Mouse (Mus musculus) megakaryocyte-erythroid progenitor cell, adult 5-6 weeks (primary cell): ENCODE data around the gene Hsp90ab1. TPM values are rescaled to one million over a fixed set of nuclear protein-coding genes. Genes with fewer than 3 reads are reported as not detected.
A peak's percentile ranks its signal among the peaks of the same experiment; 100 is the strongest.

ENCODE experiments used
- ATAC-seq: replicated peaks from 2 replicates; pipeline ENCODE4 v1.8.0; 2016; ENCODE audit warnings: mild to moderate bottlenecking, inconsistent platforms; ENCODE audit not compliant: severe bottlenecking, poor library complexity, low FRiP score, low TSS enrichment
- total RNA-seq, 2 experiments: library from RNA; stranded (forward) in 1 of 2; stranded (reverse) in 1 of 2; fragments of 200-1000, 215-1000 nt in 1 of 2; fragments of >200 nt in 1 of 2; fragmentation: Nextera tagmentation in 1 of 2; gene quantifications; 2 replicates each; pipeline ENCODE4 v1.2.3; 2014 to 2017

Hsp90ab1 gene
- total RNA-seq, 2 experiments from 2014 or later, result 1,847 to 3,319 TPM

GRCm38 (mm10) chr17:45582715-45583355 lies 9.8 kb upstream of the Hsp90ab1 start:
- ATAC-seq, result no peak

- peak; percentile 38 for ATAC-seq
These were observed 9.1 kb upstream of the Hsp90ab1 start for GRCm38 (mm10) chr17:45582188-45582587.

DNA sequence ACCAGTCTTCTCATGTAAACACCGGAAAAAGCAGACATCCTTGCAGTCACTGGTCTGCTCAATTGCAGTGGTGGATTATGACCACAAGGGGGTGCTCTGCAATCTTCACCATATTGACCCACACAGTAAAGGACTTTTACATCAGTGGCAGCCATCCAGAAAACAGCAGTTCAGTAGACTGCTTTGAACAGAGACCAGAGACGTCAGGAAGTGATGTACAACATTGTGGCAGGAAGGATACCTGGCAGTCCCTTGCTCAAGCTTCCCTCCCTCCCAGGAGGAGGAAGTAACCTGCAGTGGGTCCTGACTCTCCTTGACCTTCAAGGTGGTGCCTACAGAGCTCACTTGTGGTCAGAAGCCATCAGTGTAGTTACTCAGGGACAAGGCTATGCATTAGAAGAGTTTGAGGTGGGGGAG lies 8.5 kb upstream of the Hsp90ab1 start:
- peak; percentile 42 for ATAC-seq

- no peak for ATAC-seq
These were observed 7.9 kb upstream of the Hsp90ab1 start for GRCm38 (mm10) chr17:45580958-45581477.

DNA sequence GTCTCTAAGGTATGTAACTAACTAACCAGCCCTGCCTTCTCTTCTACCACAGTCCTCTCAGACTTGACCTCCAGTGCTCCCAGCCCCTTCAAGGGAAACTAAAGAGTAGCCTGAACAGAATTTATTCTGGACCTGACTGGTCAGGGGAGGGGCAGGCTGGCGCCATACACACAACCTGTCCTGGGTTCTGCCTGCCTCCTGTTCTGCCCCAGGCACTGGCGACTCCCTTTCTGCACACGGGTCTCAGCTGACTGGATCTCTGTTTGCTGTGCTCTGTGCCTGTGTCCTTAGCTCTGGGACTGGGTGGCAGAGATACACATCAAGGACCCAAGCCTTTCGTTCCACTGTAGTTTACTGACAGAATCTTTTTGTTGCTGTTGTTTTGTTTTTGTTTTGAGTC lies 6.5 kb upstream of the Hsp90ab1 start:
- ATAC-seq, result no peak

GRCm38 (mm10) chr17:45578843-45579242 lies 5.8 kb upstream of the Hsp90ab1 start:
- no peak for ATAC-seq

DNA sequence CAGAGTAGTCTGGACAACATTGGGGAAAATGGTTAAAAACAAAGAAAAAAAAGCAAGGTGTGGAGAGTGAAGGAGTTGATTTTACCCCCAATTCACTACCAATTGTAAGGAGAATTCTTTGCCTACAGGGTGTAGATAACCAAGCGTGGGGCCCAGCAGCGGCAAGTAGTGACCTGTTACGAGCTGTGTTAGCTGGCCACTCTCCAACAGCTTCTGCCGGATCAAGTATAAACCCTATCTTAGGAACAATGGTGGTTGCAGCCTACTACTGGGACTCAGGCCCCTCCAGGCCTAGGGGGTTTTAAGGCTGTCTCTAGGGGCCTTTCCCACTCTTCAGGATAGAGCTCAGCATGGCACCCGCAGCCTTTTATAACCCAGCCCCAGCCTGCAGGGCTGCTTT lies 5.2 kb upstream of the Hsp90ab1 start:
- peak; percentile 23 for ATAC-seq

- no peak for ATAC-seq
These were observed 2.2 kb upstream of the Hsp90ab1 start for GRCm38 (mm10) chr17:45575123-45575897.

DNA sequence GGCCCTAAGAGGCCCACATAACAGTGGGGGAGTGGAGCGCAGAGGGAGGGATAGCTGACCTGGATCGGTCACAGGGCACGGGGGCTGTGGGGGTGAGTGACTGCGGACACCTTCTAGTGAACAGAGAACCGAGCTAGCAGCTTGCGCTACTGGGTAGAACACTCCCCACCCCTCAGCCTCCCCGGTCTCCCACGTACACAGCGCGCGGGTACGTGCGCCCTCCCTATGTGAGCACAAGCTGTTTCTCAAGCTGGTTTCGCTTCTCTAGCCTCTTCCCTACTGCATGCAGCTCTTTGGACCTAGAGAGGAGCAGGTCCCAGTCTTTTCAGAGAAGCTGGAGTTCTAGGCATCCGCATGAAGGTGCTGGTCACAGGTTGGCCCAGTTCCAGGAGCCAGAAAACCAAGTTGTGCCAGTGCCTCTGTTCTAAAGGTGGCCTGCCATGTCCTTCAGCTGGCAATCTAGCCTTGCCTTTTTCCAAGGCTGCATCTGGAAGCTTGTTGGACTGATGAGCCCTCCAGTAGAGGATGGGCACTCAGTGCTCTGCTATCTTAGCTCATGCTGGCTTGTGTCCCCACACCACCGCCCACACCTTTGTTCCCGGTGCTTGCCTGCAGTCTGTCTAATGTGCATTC lies 1.2 kb upstream of the Hsp90ab1 start:
- peak; percentile 20 for ATAC-seq

- ATAC-seq, result peak; percentile 39
These were observed 681 bp upstream of the Hsp90ab1 start for GRCm38 (mm10) chr17:45573780-45574123.

GRCm38 (mm10) chr17:45572103-45573086 lies 676 bp downstream of the Hsp90ab1 start:
- peak; percentile 20 for ATAC-seq

- no peak for ATAC-seq
These were observed 3.1 kb downstream of the Hsp90ab1 start for GRCm38 (mm10) chr17:45569999-45570398.

- no peak for ATAC-seq
These were observed 4.1 kb downstream of the Hsp90ab1 start for GRCm38 (mm10) chr17:45568990-45569389.

DNA sequence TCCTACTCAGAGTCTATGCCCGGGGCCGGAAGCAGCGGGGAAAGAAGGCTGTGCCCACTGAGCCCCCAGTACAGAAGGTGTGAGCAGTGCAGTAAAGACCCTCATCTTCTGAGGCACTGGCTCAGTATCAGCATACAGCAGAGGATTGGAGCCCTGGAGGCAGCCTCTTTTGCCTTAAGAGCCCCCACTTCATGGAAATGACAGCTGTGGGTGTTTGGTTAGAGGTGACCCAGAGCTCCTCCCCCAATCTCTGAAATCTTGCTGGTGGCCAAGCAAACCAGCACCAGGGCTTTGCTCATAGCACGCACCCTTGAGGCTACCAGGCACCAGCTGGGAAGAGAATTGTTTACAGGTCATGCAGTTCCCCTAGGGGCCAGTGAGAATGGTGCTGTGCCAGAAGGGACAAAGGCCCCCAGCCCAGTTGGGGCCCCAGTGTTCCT lies 5.9 kb downstream of the Hsp90ab1 start:
- ATAC-seq, result peak; percentile 5; the same call in 1 of the 2 replicates

DNA sequence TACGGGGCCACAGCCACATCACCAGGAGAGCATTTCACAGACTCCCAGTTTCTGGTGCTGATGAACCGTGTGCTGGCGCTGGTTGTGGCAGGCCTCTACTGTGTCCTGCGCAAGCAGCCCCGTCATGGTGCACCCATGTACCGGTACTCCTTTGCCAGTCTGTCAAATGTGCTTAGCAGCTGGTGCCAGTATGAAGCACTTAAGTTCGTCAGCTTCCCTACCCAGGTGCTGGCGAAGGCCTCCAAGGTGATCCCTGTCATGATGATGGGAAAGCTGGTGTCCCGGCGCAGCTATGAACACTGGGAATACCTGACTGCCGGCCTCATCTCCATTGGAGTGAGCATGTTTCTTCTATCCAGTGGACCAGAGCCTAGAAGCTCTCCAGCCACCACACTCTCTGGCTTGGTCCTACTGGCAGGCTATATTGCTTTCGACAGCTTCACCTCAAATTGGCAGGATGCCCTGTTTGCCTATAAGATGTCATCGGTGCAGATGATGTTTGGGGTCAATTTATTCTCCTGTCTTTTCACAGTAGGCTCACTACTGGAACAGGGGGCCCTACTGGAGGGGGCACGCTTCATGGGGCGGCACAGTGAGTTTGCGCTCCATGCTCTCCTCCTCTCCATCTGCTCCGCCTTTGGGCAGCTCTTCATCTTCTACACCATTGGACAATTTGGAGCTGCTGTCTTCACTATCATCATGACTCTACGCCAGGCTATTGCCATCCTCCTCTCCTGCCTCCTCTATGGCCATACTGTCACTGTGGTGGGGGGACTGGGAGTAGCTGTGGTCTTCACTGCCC lies 6.5 kb downstream of the Hsp90ab1 start:
- peak; percentile 19 for ATAC-seq

GRCm38 (mm10) chr17:45566031-45566359 lies 7.1 kb downstream of the Hsp90ab1 start:
- ATAC-seq, result no peak; the same call in 1 of the 2 replicates

DNA sequence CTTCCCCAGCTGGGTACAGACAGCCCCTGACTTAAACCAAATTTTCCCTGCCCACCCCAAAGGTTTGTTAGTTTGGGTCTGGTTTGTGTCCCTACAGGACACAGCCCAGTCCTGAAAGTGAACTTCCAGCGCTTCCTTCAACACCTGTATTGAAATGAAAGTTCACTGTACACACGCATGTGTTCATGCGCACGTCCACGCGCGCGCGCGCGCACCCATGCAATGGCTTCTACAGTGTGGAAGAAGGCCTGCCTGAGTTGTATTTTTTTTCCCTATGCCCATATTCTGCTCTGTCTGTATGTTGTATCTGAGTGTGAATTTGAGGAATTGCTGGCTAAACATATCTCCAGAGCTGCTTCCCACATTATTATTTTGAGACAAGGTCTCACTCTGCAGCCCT lies 8.0 kb downstream of the Hsp90ab1 start:
- no peak for ATAC-seq

DNA sequence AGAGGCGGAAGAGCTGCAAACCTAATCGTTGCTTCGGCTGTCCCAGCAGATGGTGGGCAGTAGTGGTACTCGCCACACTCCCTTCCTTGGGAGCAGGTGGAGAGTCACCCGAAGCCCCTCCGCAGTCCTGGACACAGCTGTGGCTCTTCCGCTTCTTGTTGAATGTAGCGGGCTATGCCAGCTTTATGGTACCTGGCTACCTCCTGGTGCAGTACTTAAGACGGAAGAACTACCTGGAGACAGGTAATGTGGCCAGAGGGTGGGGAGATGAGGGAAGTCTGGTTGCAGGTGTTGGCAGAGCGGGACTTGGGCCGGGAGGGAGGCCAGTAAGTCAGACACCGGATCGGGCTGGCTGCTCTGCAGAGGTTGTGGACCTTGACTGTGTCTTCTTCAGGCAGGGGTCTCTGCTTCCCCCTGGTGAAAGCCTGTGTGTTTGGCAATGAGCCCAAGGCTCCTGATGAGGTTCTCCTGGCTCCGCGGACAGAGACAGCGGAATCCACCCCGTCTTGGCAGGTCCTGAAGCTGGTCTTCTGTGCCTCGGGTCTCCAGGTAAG lies 8.5 kb downstream of the Hsp90ab1 start:
- no peak; the same call in 1 of the 2 replicates for ATAC-seq
